Mouse (Mus musculus) adrenal gland, adult 18-20 months (tissue): ENCODE results near the gene Oip5. TPM values are rescaled to one million over a fixed set of nuclear protein-coding genes. Genes with fewer than 3 reads are reported as not detected.
"Not testable (repeated sequence)": the region's sequence is repeated elsewhere in the genome, so short reads cannot be mapped to it uniquely, and the experiment has no call there.

Source experiments
- DNase-seq, 2 experiments: peaks; one replicate each; pipeline ENCODE4 v3.0.0; 2021 to 2022; ENCODE audit warnings: low spot score in 2 of 2
- long read RNA-seq, 2 experiments: library from polyadenylated mRNA; stranded (forward); transcript quantifications; one replicate each; pipeline ENCODE4 v2.0.0; 2021
- total RNA-seq, 2 experiments: library from RNA; stranded (reverse); gene quantifications; 1 replicate in 1 of 2; 2 replicates in 1 of 2; pipeline ENCODE4 v1.2.3; 2021

Oip5 gene
- total RNA-seq = 1 to 10 TPM in 1 of 2 experiments, under 1 TPM in 1; 0.70 to 1.1 TPM
- long read RNA-seq, experiment 1 = 0 reads
- long read RNA-seq, experiment 2, partial matches to known transcripts = 0 of 2 reads
- long read RNA-seq, experiment 2, other reads (novel, unspliced or antisense) = 0 of 2 reads

- peak; percentile 78 to 79 for DNase-seq
Observed at GRCm38 (mm10) chr2:119618199-119618982, at the start of gene Oip5, which contains the start of gene Nusap1. TSS of gene Oip5 (minus strand) at chr2:119618469. TSS of gene Nusap1 (plus strand) at chr2:119618298.

GRCm38 (mm10) chr2:119665744-119666143, 47.5 kb upstream of the Oip5 start:
- not testable (repeated sequence) for DNase-seq

GRCm38 (mm10) chr2:119662220-119663182, 44.2 kb upstream of the Oip5 start, which contains the start of gene Ndufaf1:
TSS of gene Ndufaf1 (minus strand) at chr2:119662827.
- DNase-seq = peak; percentile 76 to 79

- no peak for DNase-seq
Observed at GRCm38 (mm10) chr2:119644254-119644653, 26.0 kb upstream of the Oip5 start.

- DNase-seq = no peak
Observed at GRCm38 (mm10) chr2:119641214-119641912, 23.1 kb upstream of the Oip5 start.

- DNase-seq = no peak
Observed at GRCm38 (mm10) chr2:119636781-119637180, 18.5 kb upstream of the Oip5 start.

GRCm38 (mm10) chr2:119621302-119621701, 3.0 kb upstream of the Oip5 start:
- DNase-seq = no peak

GRCm38 (mm10) chr2:119619002-119619401, 733 bp upstream of the Oip5 start:
- DNase-seq = not testable (repeated sequence)

GRCm38 (mm10) chr2:119617841-119618198, 449 bp downstream of the Oip5 start:
- no peak for DNase-seq

GRCm38 (mm10) chr2:119607023-119607422, 11.2 kb downstream of the Oip5 start:
- DNase-seq = no peak

- DNase-seq = no peak
Observed at GRCm38 (mm10) chr2:119605361-119605973, 12.8 kb downstream of the Oip5 start.

GRCm38 (mm10) chr2:119603909-119604308, 14.4 kb downstream of the Oip5 start:
- no peak for DNase-seq

- no peak for DNase-seq
Observed at GRCm38 (mm10) chr2:119602488-119602887, 15.8 kb downstream of the Oip5 start.

- DNase-seq = not testable (repeated sequence)
Observed at GRCm38 (mm10) chr2:119601575-119601974, 16.7 kb downstream of the Oip5 start.

- no peak for DNase-seq
Observed at GRCm38 (mm10) chr2:119601027-119601426, 17.2 kb downstream of the Oip5 start.

GRCm38 (mm10) chr2:119596781-119597330, 21.4 kb downstream of the Oip5 start:
- no peak for DNase-seq

- no peak for DNase-seq
Observed at GRCm38 (mm10) chr2:119595308-119595707, 23.0 kb downstream of the Oip5 start.

- DNase-seq = peak; percentile 93 to 94
Observed at GRCm38 (mm10) chr2:119594113-119594981, 23.9 kb downstream of the Oip5 start.

GRCm38 (mm10) chr2:119593765-119594112, 24.5 kb downstream of the Oip5 start:
- DNase-seq = no peak
